Mouse (Mus musculus) adrenal gland, postnatal 25 days (tissue): ENCODE measurements at regions not wholly inside any gene's neighbourhood (a gene's known extent, or its start where the extent isn't known, plus 50 kb on each side); places are given as distances from the start of the nearest gene placed in this dataset.
"Not testable (repeated sequence)": the region's sequence is repeated elsewhere in the genome, so short reads cannot be mapped to it uniquely, and the experiment has no call there.

Source experiments
- DNase-seq: peaks from one replicate; pipeline ENCODE4 v3.0.0; 2021; ENCODE audit warnings: mixed read lengths

DNA sequence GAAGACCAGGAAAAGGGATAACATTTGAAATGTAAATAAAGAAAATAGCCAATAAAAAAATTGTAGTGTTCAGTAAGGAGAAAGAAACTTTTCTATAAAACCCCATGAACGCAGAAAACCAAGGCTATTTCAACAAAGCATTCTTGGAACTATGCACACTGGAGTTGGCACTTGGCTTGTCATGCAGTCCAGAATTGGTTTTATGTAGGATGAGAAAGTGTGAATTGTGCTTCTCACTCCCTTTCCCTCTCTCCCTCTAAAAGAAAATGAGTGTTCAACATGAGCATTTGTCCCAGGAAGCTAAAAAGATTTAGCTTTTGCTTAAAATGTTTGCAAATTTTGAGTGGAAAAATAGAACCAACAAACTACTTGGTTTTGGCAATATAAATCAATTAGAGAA, 841.6 kb upstream of the Adam24 start:
- no peak for DNase-seq

DNA sequence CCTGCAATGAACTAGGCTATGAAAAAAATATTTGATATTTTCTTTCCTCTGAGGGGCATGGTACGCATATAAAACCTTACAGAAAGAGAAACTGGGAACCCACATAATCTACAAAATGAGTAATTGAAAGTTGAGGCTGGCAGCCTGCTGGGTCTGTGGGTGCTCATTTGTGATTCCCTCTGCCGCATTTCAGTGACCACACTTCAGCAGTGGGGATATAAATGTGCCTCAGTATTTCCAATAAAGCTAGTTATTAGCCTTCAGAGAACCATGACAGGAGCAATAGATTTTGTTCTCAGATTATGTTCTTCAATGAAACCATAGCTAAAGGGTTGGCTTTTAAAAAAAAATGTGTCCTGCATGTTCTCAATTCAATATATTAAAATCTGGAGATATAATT, 828.0 kb upstream of the Adam24 start:
- DNase-seq = no peak

- DNase-seq = no peak
Measured at GRCm38 (mm10) chr8:39862544-39862943, 812.3 kb upstream of the Adam24 start.

DNA sequence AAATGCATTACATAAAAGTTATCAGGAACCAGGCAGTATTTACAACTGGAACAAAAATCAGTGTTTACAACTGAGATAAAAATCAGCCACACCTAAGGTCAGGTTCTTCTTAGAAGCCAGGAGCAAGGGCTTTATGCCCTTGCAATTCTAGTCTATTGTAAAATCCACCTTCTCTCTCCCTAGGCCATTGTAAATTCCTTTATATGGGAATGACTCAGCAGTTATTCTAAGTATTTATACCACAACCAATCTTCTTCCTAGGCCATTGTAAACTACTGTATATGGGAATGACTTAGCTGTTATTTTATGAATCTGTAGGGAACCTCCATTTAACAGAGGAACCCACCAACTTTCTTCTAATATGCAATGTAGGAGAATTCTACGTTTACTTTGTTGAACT, 772.6 kb upstream of the Adam24 start:
- no peak for DNase-seq

DNA sequence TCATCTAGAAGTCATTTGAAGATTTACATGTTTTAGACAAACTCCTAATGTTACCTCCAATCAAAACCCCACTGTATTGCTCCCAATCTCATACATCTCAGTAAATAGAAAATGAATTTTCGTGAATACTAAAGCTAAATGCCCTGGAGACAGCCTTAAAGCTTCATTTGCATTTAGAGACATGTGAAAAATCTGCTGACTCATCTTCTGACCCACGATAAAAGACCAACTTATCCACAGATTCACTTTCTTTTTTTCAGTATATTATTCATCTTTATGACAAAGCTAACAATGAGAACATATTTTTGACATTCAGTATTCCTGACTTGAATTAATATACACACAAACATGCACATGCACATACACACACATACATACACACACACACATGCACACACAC, 762.0 kb upstream of the Adam24 start:
- DNase-seq = no peak

DNA sequence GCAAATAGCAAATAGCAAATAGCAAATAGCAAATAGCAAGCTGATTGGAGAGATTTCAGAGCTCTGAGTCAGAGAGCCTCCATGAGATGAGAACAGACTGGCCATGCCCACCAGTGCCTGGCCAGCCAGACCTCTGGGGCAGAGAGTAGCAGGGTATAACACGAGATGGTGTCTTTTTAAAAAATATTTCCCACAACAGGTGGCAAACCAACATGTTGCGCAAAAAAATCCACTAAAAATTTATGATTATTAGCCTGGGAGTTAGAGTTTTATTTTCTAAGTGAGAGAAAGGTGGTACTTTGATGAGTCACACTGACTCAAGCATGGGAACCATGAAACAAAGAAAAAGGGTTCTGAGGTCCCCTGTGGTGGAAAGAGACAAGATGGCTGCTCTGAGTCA, 753.5 kb upstream of the Adam24 start:
- DNase-seq = no peak

GRCm38 (mm10) chr8:39923741-39924140, 751.1 kb upstream of the Adam24 start:
- DNase-seq = no peak

DNA sequence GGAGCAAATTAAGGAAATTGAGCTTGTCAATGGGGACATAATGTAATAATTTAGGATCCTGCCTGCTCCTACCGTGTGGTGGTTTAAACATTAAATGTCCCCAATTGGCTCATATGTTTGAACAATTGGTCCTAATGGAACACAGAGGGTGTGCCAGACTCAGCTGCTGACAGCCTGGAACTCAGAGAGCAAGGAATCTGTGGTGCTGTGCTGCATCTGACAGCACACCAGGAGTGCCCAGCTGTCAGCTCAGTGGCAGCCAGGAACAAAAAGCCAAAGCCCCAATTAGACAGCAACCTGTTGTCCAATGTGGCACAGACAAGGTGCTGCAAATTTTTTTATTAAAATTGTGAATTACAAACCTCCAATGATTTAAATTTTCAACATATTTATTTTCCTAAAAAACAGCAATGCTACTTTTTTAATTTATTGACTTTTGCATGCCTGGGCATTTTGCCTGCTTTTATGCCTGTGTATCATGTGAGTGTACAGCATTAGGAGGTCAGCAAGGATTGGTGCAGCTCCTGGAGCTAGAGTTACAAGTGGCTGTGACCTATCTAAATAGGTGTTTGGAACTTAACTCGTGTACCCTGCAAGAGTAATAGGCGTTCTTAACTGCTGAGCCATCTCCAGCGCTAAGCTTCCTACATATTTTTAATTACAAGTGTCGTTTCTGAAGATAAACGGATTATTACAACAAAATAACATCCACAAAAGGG, 724.5 kb upstream of the Adam24 start:
- DNase-seq = no peak

DNA sequence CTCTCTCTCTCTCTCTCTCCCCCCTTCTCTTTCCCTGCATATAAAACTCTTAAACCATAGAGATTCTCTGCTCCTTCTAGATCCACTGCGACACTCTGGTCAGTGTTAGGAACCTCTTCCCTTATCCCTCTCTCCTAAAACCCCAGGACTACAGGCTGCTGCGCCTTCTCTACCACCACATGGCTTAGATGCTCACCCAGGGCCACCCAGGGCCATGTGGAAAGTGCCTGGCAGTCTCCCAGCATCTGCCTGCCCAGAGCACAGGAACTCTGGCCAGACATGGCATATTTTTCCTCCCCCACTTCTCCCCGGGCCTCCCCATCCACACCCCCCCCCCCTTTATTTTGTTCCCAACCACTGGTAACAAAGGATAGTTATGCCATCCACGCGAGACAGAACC, 720.4 kb upstream of the Adam24 start:
- no peak for DNase-seq

DNA sequence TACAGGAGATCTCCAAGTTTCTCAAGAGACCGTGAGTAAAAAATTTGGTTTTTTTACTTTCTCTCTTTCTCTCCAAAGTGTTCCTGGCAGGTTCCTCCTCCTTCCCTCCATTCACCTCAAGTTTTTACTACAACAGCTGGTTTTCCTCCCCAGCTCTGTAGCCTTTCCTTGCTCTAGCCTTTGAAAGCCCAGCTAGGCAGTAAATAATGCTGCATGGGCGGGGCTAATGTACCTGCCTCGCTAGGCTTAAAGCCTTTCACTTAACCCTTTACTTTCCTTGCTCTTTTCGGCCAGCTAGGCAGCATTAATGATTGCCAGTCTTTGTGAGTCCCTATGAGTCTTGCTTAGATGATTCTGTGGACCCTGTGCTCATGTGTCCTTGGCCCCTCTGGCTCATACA, 720.0 kb upstream of the Adam24 start:
- DNase-seq = no peak

DNA sequence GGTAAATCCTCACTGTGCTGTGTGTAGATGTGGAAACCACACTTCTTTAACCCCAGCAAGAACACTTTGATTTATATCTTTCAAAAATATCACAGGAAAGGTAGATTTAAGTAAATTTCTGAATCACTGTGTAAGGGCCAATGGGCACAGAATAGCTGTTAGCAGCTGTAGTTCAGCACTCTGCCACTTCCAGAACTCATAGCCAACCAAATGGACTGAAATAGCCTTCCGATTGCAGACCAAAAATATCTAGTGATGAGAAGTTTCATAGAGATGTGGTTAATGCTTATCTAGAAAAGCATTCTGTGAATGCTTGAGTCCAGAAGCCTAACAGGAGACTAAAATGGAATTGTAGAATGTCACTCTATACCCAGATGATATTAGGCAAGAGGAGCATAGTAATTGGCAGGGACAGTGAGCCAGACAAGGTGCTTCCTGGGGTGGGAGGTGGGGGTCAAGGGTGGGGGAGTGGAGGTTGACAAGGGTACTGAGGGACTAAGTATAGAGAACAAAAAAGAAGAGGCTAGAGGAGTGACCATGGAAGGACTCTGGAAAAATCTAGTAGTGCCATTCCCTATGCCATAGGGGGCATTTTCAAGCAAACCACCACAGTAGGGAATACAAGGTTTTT, 669.6 kb upstream of the Adam24 start:
- DNase-seq = no peak

GRCm38 (mm10) chr8:40019281-40019943, 655.5 kb upstream of the Adam24 start:
- no peak for DNase-seq

DNA sequence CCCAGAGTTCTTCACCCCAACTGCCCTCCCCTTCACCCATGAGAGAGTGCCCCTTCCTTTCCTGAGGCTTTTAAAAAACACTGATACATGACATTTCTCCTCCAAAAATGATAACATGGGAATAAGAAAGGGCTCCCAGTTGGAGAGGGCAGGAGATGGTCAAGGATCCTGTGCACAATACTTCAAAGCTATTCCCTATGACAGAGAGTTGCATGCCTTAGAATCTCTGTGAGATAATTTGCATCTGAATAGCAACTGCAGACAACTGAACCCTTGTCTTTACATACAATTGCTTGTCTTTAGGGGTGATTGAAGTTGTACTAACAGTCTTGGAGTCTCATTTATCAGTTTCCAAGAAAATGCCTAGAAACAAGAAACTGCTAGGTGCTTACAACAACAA, 610.7 kb upstream of the Adam24 start:
- no peak for DNase-seq

DNA sequence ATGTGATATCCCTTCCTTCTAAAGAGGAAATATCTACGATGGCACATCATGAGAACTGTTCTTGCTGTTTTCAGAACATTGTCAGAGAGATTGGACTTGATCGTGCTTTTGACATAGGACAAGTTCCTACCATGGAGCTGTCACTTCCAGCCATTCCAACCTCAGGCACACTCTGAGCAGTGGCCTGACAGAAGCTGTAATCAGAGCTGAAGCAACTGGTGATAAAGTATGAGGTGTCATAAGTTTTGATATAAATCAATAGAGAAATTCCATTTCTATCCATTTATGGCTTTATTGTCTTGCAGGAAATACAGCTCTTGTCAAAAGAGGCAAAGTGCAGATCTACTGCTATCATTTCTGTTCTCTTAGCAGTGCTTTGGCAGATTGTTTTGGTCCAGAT, 603.7 kb upstream of the Adam24 start:
- no peak for DNase-seq

DNA sequence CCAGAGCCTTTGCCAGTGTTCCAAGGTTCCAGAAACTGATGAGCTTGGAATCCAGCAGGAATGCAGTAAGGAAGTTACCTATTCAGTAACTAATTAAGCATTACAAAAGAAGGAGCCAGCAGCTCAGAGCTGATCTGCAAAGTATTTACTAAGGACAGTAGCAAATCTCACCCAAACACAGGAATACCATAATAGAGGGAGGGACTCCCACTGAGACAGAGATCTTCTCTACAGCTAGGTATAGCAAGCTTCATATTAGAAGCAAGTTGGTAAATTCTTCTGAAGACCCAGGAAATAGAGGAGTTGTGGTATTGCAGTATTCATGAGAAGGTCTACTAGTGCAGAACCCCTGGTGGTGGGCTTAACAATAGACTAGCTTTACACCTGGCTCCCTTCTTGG, 593.9 kb upstream of the Adam24 start:
- DNase-seq = not testable (repeated sequence)

GRCm38 (mm10) chr8:40084129-40084528, 590.7 kb upstream of the Adam24 start:
- no peak for DNase-seq

DNA sequence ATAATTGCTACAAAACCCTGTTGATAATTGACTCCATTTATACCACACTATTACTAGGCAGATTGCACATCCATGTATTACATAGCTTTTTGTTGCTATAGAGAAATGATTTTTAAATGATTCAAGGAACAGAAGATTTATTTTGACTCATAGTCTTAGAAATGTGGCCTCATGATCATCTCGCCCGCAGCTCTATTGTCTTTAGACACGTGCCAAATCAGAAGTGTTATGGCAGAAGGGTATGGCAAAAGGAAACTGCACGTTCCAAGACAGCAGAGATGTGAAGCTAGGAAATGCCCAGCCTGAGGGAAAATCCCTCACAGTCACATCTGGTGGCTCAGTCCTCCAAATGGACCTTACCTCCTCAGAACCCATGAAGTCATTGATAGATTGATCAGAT, 585.5 kb upstream of the Adam24 start:
- DNase-seq = no peak

DNA sequence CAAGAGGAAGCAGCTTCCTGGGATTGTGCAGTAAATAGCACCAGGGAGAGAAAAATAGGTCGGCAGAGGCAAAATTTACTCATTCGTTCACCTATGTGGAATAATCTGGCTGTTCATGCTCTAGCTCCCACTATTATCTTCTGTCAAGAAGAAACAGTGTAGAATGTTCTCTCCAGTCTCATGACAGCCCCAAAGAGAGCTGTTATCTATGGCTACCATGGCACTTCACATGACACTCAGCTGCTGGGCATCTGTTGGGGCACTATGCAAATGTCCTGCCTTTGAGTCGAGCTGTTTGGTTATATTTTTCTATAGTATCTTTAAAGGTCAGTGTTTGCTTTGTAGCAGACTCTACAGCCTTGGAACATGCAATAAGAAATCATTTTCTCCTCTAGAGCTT, 550.5 kb upstream of the Adam24 start:
- no peak for DNase-seq

- DNase-seq = no peak
Measured at GRCm38 (mm10) chr8:40127141-40127540, 547.7 kb upstream of the Adam24 start.

DNA sequence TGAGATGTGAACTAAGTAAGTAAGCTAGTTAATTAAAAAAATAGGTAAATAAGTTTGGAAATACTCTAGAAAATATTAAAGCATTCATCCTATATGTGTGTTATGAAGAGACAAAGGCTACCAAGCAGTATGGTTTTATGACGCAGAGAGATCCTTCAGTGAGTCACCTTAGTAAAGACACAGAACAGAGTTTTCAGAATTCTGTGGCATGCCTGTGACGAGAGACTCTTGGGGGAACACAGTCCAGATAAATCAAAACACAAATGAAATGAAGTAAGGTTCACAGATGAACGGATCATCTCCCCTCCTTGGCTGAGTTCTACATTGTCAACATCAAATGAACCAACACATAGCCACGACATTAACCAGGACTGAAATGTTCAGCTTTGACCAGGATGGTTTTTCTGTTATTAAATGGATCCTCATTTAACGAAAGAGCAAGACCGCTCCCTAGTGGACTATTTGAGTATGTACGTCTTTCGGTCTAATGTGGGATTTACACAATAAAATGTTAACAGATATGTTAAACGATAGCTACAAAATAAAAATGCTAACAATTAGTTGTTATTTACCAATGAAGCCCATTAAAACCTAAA, 542.1 kb upstream of the Adam24 start:
- no peak for DNase-seq

DNA sequence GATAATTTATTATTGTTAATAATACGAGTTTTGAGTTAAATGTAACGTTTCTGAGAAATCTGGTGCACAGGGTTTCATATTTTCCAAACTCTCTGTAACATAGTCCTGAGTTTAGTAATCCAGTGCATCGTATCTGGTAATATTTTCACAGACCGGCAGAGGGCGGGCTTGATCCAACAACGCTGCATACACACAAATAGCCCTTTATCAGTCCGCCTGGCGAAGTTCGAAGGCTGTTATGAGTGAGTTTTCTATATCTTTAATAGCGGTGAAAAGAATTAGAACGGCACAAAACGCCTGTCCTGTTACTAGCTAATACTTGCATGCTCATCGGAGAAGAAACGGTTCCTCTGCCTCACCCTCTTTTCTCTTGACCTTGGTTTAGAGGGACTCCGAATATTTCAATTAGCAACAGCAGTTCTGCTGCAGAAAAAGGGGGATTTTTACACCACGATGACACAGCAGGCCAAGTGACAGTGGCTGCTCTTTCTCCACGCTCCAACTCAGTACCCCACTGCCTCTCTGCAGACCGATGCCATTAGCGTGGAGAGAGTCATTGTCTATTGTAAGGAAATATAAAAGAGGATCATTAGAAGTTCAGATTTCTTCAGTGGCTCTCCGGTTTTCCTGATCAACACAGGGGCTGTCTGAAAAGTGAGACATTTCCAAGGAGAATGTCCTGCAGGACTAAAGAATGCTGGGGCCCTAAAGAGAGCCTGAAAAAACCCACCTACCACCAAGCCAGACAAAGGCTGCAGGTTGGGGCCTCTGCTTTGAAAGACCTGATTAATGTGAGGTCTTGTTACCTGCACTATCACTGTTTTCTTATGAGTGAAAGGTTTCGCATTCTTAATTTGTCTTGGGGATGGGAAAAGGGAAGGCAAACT, 523.7 kb upstream of the Adam24 start:
- peak; percentile 70 for DNase-seq

DNA sequence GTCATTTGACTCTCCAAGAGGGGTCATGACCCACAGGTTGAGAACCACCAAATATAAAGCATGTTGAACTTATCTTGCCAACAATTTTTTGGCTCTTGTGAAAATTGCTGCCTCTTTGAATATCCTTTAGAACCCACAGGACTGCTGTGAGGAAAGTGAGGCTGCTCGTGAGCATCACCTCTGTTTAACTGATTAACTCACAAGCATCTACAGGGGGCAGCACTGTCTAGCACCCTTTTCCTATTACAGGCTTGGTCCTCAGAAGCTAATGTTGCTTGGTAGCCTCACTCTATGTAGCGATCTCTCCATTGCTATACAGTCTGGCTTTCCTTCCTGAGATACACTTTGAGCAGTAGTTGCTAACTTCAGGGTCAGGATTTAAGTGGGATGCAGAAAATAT, 522.4 kb upstream of the Adam24 start:
- no peak for DNase-seq
